Mouse (Mus musculus) adrenal gland, postnatal 4 days (tissue): ENCODE measurements around the gene Neurl3. TPM values are rescaled to one million over a fixed set of nuclear protein-coding genes. Genes with fewer than 3 reads are reported as not detected.

Source experiments
- DNase-seq, 2 experiments: peaks; one replicate each; pipeline ENCODE4 v3.0.0; 2021 to 2022; ENCODE audit warnings: low spot score in 2 of 2, mixed read lengths in 2 of 2
- total RNA-seq, 2 experiments: library from RNA; stranded (reverse); gene quantifications; 2 replicates each; pipeline ENCODE4 v1.2.3; 2021

Neurl3 gene
- total RNA-seq, 2 experiments from 2014 or later, result 8.0 to 10.4 TPM

GRCm38 (mm10) chr1:36224648-36225047 lies 49.8 kb downstream of the Neurl3 start:
- no peak for DNase-seq

Other genes with a start within 250 kb of the Neurl3 start
- 10 to 100 TPM; 79.2 to 89.3 TPM for gene Hs6st1, start 206.3 kb downstream of the Neurl3 start, total RNA-seq
- gene Uggt1, start 30.0 kb downstream of the Neurl3 start, total RNA-seq, result 10 to 100 TPM; 53.6 to 61.0 TPM
- 1 to 10 TPM; 6.0 to 8.4 TPM for gene Arid5a, start 33.1 kb upstream of the Neurl3 start, total RNA-seq
- gene Kansl3, start 94.5 kb upstream of the Neurl3 start, total RNA-seq, result 100 to 1,000 TPM; 107 to 113 TPM
- gene Fer1l5, start 97.6 kb upstream of the Neurl3 start, total RNA-seq, result under 1 TPM; 0.70 to 0.99 TPM
- 10 to 100 TPM; 25.3 to 31.2 TPM for gene Lman2l, start 170.6 kb upstream of the Neurl3 start, total RNA-seq
- gene Cnnm4, start 196.9 kb upstream of the Neurl3 start, total RNA-seq, result 1 to 10 TPM; 4.3 to 5.2 TPM
- 10 to 100 TPM; 44.1 to 45.1 TPM for gene Cnnm3, start 237.2 kb upstream of the Neurl3 start, total RNA-seq